Mouse (Mus musculus) liver, embryonic 14.5 days (tissue): Measurements from ENCODE around the gene Trim26.

Experiments
- CTCF ChIP-seq: IDR thresholded peaks from 2 replicates; pipeline ENCODE4 v1.5.1; 2016; ENCODE audit warnings: antibody characterized with exemption, low read depth, control low read depth
- EP300 ChIP-seq: IDR thresholded peaks from 2 replicates; pipeline ENCODE4 v1.6.1; 2016; ENCODE audit warnings: antibody characterized with exemption, low read depth

DNA sequence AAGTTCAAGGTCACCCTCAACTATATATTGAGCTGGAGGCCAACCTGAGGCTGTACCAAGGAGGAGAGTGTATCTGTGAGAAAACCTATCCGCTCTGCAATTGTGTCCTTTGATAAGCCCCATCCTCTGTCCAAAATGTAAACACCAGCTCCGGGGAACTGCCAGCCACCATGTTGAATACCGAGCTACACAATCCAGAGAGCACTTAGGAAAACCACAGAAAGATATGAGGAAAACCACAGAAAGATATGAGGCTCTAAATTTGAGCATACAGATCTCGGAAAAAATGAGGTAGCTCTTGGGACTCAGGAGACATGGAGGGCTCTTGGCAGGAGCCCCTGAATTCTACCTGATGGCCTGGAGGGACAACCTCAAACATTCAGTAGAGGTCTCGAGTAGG lies 56.5 kb downstream of the Trim26 start:
- no peak for TF ChIP-seq CTCF
- no peak for TF ChIP-seq EP300
